Mouse (Mus musculus): ENCODE measurements around the gene Ube2v1. TPM values are rescaled to one million over a fixed set of nuclear protein-coding genes. Genes with fewer than 3 reads are reported as not detected.

Ube2v1 gene
- polyA plus RNA-seq, 1 experiment: 114 TPM

DNA sequence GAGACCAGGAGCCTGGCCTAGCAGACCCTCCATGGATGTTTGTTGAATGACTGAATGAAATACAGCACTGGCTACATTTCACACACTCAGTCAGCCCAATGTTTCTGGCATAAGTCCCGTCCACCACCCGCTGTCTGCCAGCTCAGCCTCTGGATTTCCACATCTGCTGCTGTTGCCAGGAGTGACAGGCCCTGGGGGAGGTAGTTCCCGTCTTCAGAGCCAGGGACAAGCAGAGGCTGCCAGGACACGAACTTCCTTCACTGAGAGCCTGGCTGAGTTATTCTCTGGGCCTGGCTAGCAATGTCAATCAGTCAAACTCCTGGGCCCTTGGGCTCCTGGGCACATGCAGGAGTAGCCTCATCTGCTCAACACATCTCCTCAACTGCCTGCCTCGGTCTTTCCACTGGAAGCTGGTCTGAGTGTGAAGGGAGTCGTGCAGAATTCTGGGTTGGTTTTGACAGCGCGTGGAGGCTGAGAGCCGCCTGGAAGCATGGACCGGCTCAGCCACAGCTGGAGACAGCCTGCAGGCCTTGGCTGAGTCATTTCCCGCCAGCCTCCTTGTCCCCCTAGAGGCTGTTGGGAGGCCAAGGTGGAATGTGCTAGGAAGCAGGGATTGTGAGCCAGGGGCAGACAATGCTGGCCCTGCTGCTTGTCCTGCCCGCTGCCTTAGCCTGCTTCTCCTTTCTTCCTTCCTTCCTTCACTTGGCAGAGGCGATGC is 61.8 kb downstream of the Ube2v1 start:
- no peaks in the 10 kb centered on the region for H3K4me1 ChIP-seq (ENCODE audit: control insufficient read depth, insufficient read depth, low read length)
- H3K4me3 ChIP-seq (ENCODE audit: insufficient read depth, low read depth, low read length): no peak overlapping the region
- WGBS: 50% methylated on average over 13 of the region's 13 CpGs
- no peaks in the 10 kb centered on the region for H3K27me3 ChIP-seq (replicated peaks; ENCODE audit: control insufficient read depth, insufficient read depth, low read length)
- no peaks in the 10 kb centered on the region for H3K36me3 ChIP-seq (ENCODE audit: control insufficient read depth, insufficient read depth, low read length)
- peak overlapping the region; percentile 10 for H3K27ac ChIP-seq (ENCODE audit: insufficient read depth, low read depth, low read length)
- peak; percentile 80 for DNase-seq
- TF ChIP-seq CTCF (conservative IDR thresholded peaks at IDR 0.05; ENCODE audit: insufficient read depth, insufficient read length, low read depth, low read length) (peak; percentile 25; the same call in 1 of the 2 replicates), POLR2A (IDR thresholded peaks at IDR 0.05; ENCODE audit: low read depth, low read length) (no peak)

DNA sequence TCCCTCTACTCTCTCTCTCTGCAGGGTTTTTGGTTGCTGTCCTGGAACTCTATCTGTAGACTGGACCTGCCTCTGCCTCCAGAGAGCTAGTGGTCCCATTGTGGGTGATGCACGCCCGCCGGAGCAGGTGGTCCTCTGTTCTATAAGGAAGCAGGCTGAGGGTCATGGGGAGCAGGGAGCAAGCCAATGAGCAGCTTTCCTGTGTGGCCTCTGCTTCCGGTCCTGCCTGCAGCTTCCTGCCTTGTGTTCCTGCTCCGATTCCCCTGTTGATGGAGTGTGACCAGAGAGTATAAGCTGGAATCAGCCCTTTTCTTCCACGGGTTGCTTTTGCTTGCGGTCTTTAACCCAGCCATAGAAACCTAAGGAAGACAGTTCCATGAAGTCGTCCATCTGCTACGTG is 63.8 kb downstream of the Ube2v1 start:
- Histone ChIP-seq H3K4me3 (ENCODE audit: insufficient read depth, low read depth, low read length) (no peak overlapping the region), H3K36me3 (ENCODE audit: control insufficient read depth, insufficient read depth, low read length) (no peaks in the 10 kb centered on the region), H3K27ac (ENCODE audit: insufficient read depth, low read depth, low read length) (no peak overlapping the region), H3K4me1 (ENCODE audit: control insufficient read depth, insufficient read depth, low read length) (no peaks in the 10 kb centered on the region), H3K27me3 (replicated peaks; ENCODE audit: control insufficient read depth, insufficient read depth, low read length) (no peaks in the 10 kb centered on the region)
- 56% methylated on average over 9 of the region's 9 CpGs for WGBS
- no peak for TF ChIP-seq CTCF (conservative IDR thresholded peaks at IDR 0.05; ENCODE audit: insufficient read depth, insufficient read length, low read depth, low read length)
- TF ChIP-seq POLR2A (IDR thresholded peaks at IDR 0.05; ENCODE audit: low read depth, low read length): no peak
- DNase-seq: peak; percentile 33

DNA sequence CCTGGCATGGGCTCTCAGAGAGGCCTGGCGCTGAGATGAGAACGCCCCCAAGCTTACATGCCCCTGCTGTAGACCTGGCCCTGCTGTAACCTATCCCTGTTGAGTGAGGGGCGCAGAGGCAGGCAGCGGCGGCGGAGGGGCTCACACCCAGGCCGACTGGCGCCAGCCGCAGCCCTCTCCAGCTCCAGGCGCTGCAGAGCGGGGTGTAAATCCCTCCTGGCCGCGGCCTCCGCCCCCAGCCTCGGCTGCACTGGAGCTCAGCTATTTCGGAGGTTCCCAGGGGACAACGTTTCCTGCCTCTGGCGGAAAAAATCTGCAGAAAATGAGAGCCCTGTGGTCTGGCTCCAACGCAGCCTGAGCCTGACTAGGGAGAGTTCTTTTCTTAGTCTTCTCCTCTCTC is 66.2 kb downstream of the Ube2v1 start:
- 36% methylated on average over 19 of the region's 19 CpGs for WGBS
- H3K4me1 ChIP-seq (ENCODE audit: control insufficient read depth, insufficient read depth, low read length): no peaks in the 10 kb centered on the region
- TF ChIP-seq CTCF (conservative IDR thresholded peaks at IDR 0.05; ENCODE audit: insufficient read depth, insufficient read length, low read depth, low read length) (no peak), POLR2A (IDR thresholded peaks at IDR 0.05; ENCODE audit: low read depth, low read length) (no peak)
- H3K27ac ChIP-seq (ENCODE audit: insufficient read depth, low read depth, low read length): peak overlapping the region; percentile 93
- peak; percentile 85 for DNase-seq
- no peaks in the 10 kb centered on the region for H3K36me3 ChIP-seq (ENCODE audit: control insufficient read depth, insufficient read depth, low read length)
- H3K27me3 ChIP-seq (replicated peaks; ENCODE audit: control insufficient read depth, insufficient read depth, low read length): no peaks in the 10 kb centered on the region
- H3K4me3 ChIP-seq (ENCODE audit: insufficient read depth, low read depth, low read length): no peak overlapping the region

DNA sequence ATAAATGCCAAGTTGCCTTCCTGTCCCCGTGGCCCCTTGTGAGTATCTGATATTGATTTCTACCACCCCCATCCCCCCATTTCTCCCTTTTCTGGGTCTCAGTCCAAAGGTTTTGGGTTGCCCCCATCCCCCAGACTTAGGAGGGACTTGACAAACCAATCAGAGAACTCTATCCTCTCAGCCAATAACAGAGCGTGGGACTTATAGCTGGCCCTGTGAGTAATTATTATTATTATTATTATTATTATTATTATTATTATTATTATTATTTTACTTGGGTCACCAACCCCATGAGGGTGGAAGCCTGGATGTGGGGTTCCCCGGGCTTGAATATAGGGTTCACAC is 66.6 kb downstream of the Ube2v1 start:
- TF ChIP-seq CTCF (conservative IDR thresholded peaks at IDR 0.05; ENCODE audit: insufficient read depth, insufficient read length, low read depth, low read length): no peak
- no peak for TF ChIP-seq POLR2A (IDR thresholded peaks at IDR 0.05; ENCODE audit: low read depth, low read length)
- H3K27me3 ChIP-seq (replicated peaks; ENCODE audit: control insufficient read depth, insufficient read depth, low read length): no peaks in the 10 kb centered on the region
- no peak for DNase-seq
- 64% methylated on average over 3 of the region's 3 CpGs for WGBS
- H3K4me1 ChIP-seq (ENCODE audit: control insufficient read depth, insufficient read depth, low read length): no peaks in the 10 kb centered on the region
- no peaks in the 10 kb centered on the region for H3K36me3 ChIP-seq (ENCODE audit: control insufficient read depth, insufficient read depth, low read length)
- H3K27ac ChIP-seq (ENCODE audit: insufficient read depth, low read depth, low read length): peak overlapping the region; percentile 93
- H3K4me3 ChIP-seq (ENCODE audit: insufficient read depth, low read depth, low read length): no peak overlapping the region

DNA sequence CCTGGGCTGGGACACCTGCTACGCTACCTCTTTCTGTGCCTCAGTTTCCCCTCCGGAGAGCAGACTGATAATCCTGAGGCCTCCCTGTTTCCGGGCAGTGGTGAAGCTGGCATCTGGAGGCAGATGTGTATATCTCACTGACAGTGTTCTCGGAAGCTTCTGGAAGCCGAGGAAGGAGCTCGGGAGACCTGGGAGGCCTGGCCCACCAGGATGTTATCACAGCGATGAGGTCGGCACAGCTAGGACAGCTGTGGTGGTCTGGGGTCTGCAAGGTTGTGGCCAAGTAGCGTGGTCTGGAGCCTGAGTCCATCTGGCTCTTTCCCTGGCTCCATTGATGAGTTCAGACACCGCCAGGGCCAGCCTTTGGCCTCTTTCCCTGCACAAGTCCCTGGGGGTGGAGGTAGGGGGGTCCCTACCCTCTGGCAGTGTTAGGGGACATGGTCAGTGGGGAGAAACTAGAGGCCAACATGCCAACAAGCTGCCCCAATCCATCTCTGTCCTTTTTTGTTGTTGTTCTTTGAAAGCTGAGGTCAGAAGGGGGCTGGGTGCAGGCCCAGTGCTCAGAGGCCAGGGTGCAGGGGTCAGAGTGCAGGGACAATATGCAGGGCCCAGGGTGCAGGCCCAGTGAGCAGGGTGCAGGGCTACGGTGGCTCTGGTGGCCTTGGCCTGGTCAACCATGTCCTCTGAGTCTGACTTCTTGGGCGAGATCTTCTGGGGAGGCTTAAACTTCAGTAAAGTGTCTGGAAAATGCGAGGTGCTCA is 67.2 kb downstream of the Ube2v1 start:
- H3K4me1 ChIP-seq (ENCODE audit: control insufficient read depth, insufficient read depth, low read length): no peaks in the 10 kb centered on the region

DNA sequence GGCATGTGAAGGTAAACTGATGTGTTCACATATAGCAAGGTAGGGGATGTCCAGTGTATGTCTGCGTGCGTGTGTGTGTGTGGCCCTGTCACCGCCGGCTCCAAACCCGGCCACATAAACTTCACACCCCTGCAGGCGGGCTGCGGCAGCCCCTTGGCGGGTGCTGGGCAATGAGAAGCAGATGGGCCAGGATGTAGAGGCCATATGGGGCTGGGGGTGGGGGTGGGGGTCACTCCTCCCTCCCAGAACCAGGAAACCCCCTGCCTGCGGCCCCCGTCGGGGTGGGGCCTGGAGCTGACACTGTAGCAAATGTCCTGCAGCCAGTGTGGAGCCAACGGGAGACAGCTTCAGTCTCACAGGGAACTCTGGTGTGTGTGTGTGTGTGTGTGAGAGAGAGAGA is 68.2 kb downstream of the Ube2v1 start:
- WGBS: 63% methylated on average over 12 of the region's 12 CpGs
- Histone ChIP-seq H3K27me3 (replicated peaks; ENCODE audit: control insufficient read depth, insufficient read depth, low read length) (no peaks in the 10 kb centered on the region), H3K4me3 (ENCODE audit: insufficient read depth, low read depth, low read length) (no peak overlapping the region), H3K27ac (ENCODE audit: insufficient read depth, low read depth, low read length) (no peak overlapping the region), H3K36me3 (ENCODE audit: control insufficient read depth, insufficient read depth, low read length) (no peaks in the 10 kb centered on the region), H3K4me1 (ENCODE audit: control insufficient read depth, insufficient read depth, low read length) (no peaks in the 10 kb centered on the region)
- DNase-seq: no peak
- TF ChIP-seq CTCF (conservative IDR thresholded peaks at IDR 0.05; ENCODE audit: insufficient read depth, insufficient read length, low read depth, low read length) (no peak), POLR2A (IDR thresholded peaks at IDR 0.05; ENCODE audit: low read depth, low read length) (no peak)

More for the DNA sequence above, 67.2 kb downstream of the Ube2v1 start:
- H3K27me3 ChIP-seq (replicated peaks; ENCODE audit: control insufficient read depth, insufficient read depth, low read length): no peaks in the 10 kb centered on the region
- TF ChIP-seq CTCF (conservative IDR thresholded peaks at IDR 0.05; ENCODE audit: insufficient read depth, insufficient read length, low read depth, low read length) (no peak), POLR2A (IDR thresholded peaks at IDR 0.05; ENCODE audit: low read depth, low read length) (no peak)
- no peak overlapping the region for H3K4me3 ChIP-seq (ENCODE audit: insufficient read depth, low read depth, low read length)
- H3K27ac ChIP-seq (ENCODE audit: insufficient read depth, low read depth, low read length): no peak overlapping the region
- DNase-seq: peak; percentile 38
- no peaks in the 10 kb centered on the region for H3K36me3 ChIP-seq (ENCODE audit: control insufficient read depth, insufficient read depth, low read length)
- WGBS: 81% methylated on average over 13 of the region's 13 CpGs

DNA sequence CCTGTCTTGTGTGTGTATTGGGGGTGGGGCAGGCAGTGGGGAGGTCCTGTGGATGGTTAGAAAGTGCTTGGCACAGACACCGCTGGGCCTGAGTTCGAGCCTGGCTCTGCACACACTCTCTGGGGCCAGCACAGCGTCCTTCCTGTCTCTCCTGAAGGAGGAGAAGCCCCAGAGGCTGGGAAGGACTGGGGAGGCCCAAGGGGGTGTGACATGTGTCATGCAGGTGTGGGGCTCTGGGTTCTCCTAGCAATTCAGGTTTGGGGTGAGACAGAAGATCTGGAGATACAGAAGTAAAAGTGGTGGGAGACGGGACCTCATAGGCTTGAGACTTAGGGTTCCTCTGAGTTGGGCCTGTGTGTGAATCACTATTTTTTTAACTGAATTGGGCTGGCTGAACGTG is 68.9 kb downstream of the Ube2v1 start:
- WGBS: 77% methylated on average over 5 of the region's 5 CpGs
- no peak overlapping the region for H3K4me3 ChIP-seq (ENCODE audit: insufficient read depth, low read depth, low read length)

More for the DNA sequence above, 68.9 kb downstream of the Ube2v1 start:
- no peak overlapping the region for H3K27ac ChIP-seq (ENCODE audit: insufficient read depth, low read depth, low read length)
- no peaks in the 10 kb centered on the region for H3K27me3 ChIP-seq (replicated peaks; ENCODE audit: control insufficient read depth, insufficient read depth, low read length)
- no peak for DNase-seq
- TF ChIP-seq CTCF (conservative IDR thresholded peaks at IDR 0.05; ENCODE audit: insufficient read depth, insufficient read length, low read depth, low read length) (no peak), POLR2A (IDR thresholded peaks at IDR 0.05; ENCODE audit: low read depth, low read length) (no peak)
- H3K4me1 ChIP-seq (ENCODE audit: control insufficient read depth, insufficient read depth, low read length): no peaks in the 10 kb centered on the region
- no peaks in the 10 kb centered on the region for H3K36me3 ChIP-seq (ENCODE audit: control insufficient read depth, insufficient read depth, low read length)

Data from kidney, adult 2 months (tissue).